Mouse (Mus musculus) heart, adult 2 months (tissue): ENCODE data around the gene Dgcr2. TPM values are rescaled to one million over a fixed set of nuclear protein-coding genes. Genes with fewer than 3 reads are reported as not detected.

Experiments used
- DNase-seq, 2 experiments: peaks; one replicate each; pipeline ENCODE4 v3.0.0; 2021
- H3K27ac ChIP-seq: fragments of 200-600 bp; 2 replicates; pipeline ENCODE4 v1.8.1; 2022
- H3K27me3 ChIP-seq: fragments of 200-500 bp; 2 replicates; pipeline ENCODE4 v1.6.1; 2012; ENCODE audit warnings: mild to moderate bottlenecking, low read length, inconsistent platforms, mixed read lengths; ENCODE audit not compliant: control insufficient read depth, insufficient read depth
- H3K36me3 ChIP-seq: fragments of 200-500 bp; 2 replicates; pipeline ENCODE4 v1.6.1; 2012; ENCODE audit warnings: low read length, inconsistent platforms; ENCODE audit not compliant: control insufficient read depth, insufficient read depth
- H3K4me1 ChIP-seq: fragments of 200-500 bp; 2 replicates; pipeline ENCODE4 v1.6.1; 2011; ENCODE audit warnings: low read length; ENCODE audit not compliant: control insufficient read depth, insufficient read depth
- H3K4me3 ChIP-seq: fragments of 200-600 bp; 2 replicates; pipeline ENCODE4 v1.8.1; 2022
- H3K79me2 ChIP-seq: fragments of 200-500 bp; replicated peaks from 2 replicates; pipeline ENCODE4 v1.6.1; 2012; ENCODE audit warnings: mild to moderate bottlenecking, inconsistent platforms, low read length, moderate library complexity, mixed read lengths; ENCODE audit not compliant: control insufficient read depth, insufficient read depth
- H3K9ac ChIP-seq: fragments of 200-500 bp; 2 replicates; pipeline ENCODE4 v1.6.1; 2012; ENCODE audit warnings: low read depth, mild to moderate bottlenecking, control low read depth, inconsistent platforms, low read length, mixed read lengths
- CTCF ChIP-seq: fragments of 200-600 bp; IDR thresholded peaks from 2 replicates; pipeline ENCODE4 v1.8.1; 2022; ENCODE audit warnings: antibody characterized with exemption, mild to moderate bottlenecking, moderate library complexity
- EP300 ChIP-seq: fragments of 200-500 bp; IDR thresholded peaks from 2 replicates; pipeline ENCODE4 v1.6.1; 2011; ENCODE audit warnings: low read depth, low read length, control low read depth; ENCODE audit not compliant: insufficient read depth
- POLR2A ChIP-seq: fragments of 200-500 bp; IDR thresholded peaks from 2 replicates; pipeline ENCODE4 v1.6.1; 2011; ENCODE audit warnings: mild to moderate bottlenecking, low read depth, low read length, control low read depth; ENCODE audit not compliant: insufficient read depth
- WGBS: fragments of 180-500 bp; shearing (Covaris S2); methylation state at CpG from one replicate; pipeline ENCODE4 v1.1.7; 2018; 5-methylcytosine and 5-hydroxymethylcytosine counted together
- intact Hi-C: fragments of 180-260 bp; cut with DNase I; formaldehyde crosslinking; loops from one replicate; pipeline ENCODE4 v1.15.1; 2025
- polyA plus RNA-seq: library from polyadenylated mRNA; depleted of rRNA; stranded (reverse); fragments of >200 nt; gene quantifications from 2 replicates; pipeline ENCODE4 v1.2.3, GENCODE M21; 2012
- total RNA-seq, 2 experiments: library from RNA; stranded (reverse); gene quantifications; 2 replicates each; pipeline ENCODE4 v1.2.3; 2021

Gene Dgcr2
- total and polyA plus RNA-seq, 3 experiments = 46.5 to 64.3 (median 55.7) TPM

DNA sequence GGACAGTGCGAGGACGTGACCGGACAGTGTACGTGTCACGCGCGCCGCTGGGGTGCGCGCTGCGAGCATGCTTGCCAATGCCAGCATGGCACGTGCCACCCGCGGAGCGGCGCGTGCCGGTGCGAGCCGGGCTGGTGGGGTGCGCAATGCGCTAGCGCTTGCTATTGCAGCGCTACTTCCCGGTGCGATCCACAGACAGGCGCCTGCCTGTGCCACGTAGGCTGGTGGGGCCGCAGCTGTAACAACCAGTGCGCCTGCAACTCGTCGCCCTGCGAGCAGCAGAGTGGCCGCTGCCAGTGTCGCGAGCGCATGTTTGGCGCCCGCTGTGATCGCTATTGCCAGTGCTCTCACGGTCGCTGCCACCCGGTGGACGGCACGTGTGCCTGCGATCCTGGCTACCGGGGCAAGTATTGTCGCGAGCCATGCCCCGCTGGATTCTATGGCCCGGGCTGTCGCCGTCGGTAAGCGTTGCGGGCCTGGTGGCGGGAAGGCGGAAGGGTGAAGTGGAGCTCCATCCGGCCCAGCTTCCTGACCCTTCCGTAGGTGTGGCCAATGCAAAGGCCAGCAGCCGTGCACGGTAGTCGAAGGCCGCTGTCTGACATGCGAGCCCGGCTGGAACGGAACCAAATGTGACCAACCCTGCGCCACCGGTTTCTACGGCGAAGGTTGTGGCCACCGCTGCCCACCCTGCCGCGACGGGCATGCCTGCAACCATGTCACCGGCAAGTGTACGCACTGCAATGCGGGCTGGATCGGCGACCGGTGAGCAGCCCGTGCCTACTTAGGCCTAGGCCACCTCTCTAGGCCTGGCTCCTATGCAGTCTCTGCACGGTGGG is 95.3 kb downstream of the Dgcr2 start:
- Histone ChIP-seq H3K36me3 (no peaks in the 10 kb centered on the region), H3K27me3 (peaks cover 14% of the 10 kb centered on the region), H3K4me3 (peak overlapping the region; percentile 47), H3K9ac (peak overlapping the region; percentile 45), H3K79me2 (no peaks in the 10 kb centered on the region), H3K4me1 (peaks cover 6% of the 10 kb centered on the region), H3K27ac (no peak overlapping the region)
- TF ChIP-seq EP300 (no peak), CTCF (peak; percentile 39)
- WGBS = 21% methylated on average over 83 of the region's 83 CpGs
- DNase-seq = peak; percentile 61 to 64
- intact Hi-C loops = loop anchor here (2.0 kb wide), 1 partner anchor 32 kb away; no protein-coding TSS in a partner anchor

DNA sequence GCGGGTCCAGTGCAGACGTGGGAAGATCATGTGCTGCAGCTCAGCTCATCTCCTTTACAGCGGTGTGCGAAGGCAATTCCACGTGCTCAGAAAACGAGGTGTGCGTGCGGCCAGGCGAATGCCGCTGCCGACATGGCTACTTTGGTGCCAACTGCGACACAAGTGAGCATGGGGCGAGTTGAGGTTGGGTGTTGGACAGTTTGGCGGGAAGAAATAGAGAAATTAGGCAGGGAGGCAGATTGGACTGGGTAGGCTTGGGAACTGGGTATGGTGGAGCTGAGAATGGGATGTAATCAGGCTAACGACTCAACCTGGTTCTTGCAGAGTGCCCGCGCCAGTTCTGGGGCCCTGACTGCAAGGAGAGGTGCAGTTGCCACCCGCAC is 95.9 kb downstream of the Dgcr2 start:
- peak overlapping the region; percentile 47 for H3K4me3 ChIP-seq
- TF ChIP-seq POLR2A (no peak), CTCF (no peak), EP300 (no peak)
- 43% methylated on average over 18 of the region's 18 CpGs for WGBS
- peak overlapping the region; percentile 42; the same call in 1 of the 2 replicates for H3K9ac ChIP-seq
- no peak overlapping the region for H3K27ac ChIP-seq
- DNase-seq = no peak
- H3K27me3 ChIP-seq = peaks cover 14% of the 10 kb centered on the region
- intact Hi-C loops = loop anchor here (2.0 kb wide), 1 partner anchor 32 kb away; no protein-coding TSS in a partner anchor
- H3K79me2 ChIP-seq = no peaks in the 10 kb centered on the region
- H3K36me3 ChIP-seq = no peaks in the 10 kb centered on the region
- H3K4me1 ChIP-seq = peaks cover 6% of the 10 kb centered on the region

- H3K9ac ChIP-seq = no peak overlapping the region
- intact Hi-C loops = loop anchor here (2.0 kb wide), 1 partner anchor 31 kb away; no protein-coding TSS in a partner anchor
- H3K4me1 ChIP-seq = peaks cover 6% of the 10 kb centered on the region
- H3K79me2 ChIP-seq = no peaks in the 10 kb centered on the region
- H3K27ac ChIP-seq = no peak overlapping the region
- H3K36me3 ChIP-seq = no peaks in the 10 kb centered on the region
- H3K27me3 ChIP-seq = peaks cover 15% of the 10 kb centered on the region
- TF ChIP-seq CTCF (no peak), EP300 (no peak), POLR2A (no peak)
- 32% methylated on average over 7 of the region's 7 CpGs for WGBS
- H3K4me3 ChIP-seq = no peak overlapping the region
- DNase-seq = no peak
Observed at GRCm38 (mm10) chr16:17801777-17802455, 96.4 kb downstream of the Dgcr2 start.

DNA sequence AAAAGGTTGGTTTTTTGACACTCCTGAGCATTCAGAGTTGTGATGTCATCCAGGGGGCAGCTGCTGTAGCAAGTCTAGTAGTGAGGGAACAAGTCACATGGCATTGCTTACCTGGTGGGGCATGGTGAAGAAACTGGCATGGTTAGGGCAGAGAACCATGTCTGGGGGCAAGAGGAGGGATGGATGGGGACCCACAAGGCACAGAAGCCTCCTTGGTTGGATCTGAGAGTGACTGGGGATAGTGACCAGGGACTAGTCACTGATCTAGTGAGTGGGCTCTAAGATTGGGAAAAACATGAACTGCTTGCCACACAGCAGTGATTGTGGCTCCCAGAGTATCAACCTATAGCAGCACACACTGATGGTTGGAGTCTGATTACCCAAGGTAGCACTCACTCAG is 98.8 kb downstream of the Dgcr2 start:
- H3K27me3 ChIP-seq = peaks cover 12% of the 10 kb centered on the region
- TF ChIP-seq CTCF = no peak
- TF ChIP-seq EP300 = no peak
- TF ChIP-seq POLR2A = no peak
- no peak overlapping the region for H3K4me3 ChIP-seq
- peaks cover 6% of the 10 kb centered on the region for H3K4me1 ChIP-seq
- H3K79me2 ChIP-seq = no peaks in the 10 kb centered on the region
- DNase-seq = no peak
- no peak overlapping the region for H3K27ac ChIP-seq
- intact Hi-C loops = loop anchor here (5.0 kb wide), 1 partner anchor 37 kb away; no protein-coding TSS in a partner anchor
- H3K9ac ChIP-seq = no peak overlapping the region
- H3K36me3 ChIP-seq = no peaks in the 10 kb centered on the region

DNA sequence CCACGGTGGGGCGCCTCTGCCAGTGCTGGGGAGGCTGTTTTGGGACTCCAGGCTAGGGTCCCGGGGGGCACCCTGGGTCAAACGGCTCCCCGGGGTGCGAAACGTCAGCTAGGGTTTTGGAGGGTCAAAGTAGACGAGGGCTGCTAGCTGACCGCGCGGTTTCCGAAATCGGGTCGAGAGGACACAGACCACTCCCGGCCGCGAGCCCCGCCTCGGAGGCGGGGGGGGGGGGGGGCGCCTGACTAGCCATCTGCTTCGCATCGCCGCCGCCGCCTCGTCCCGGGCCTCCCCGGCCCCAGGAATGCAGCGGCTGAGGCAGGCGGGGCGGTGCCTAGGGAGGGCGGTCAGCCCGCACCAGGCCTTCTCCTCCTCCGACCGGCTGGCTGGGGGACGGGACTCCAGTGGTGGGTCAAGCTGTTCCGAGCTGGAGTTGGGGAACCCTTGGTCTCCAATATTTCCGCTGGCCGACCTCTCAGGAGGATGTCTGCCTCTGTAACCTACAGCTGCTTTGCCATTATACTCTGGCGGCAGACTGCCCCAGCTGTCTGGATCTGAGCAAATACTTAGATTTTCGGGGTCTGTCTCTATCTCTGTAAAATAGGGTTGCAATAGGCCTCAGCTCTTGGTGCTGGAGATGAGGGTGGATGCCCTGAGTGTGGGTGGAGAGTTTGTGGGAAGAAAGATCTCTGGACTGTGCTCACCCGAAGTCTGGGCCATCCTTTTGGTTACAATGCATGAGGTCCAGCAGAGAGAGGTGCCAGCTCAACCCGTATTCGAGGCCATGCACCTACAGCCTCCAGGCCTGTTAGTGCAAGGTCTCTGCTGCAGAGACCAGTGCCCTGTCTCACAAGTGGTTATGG is 99.8 kb downstream of the Dgcr2 start:
- H3K27ac ChIP-seq = peak overlapping the region; percentile 81
- no peaks in the 10 kb centered on the region for H3K36me3 ChIP-seq
- WGBS = 18% methylated on average over 33 of the region's 45 CpGs
- intact Hi-C loops = loop anchor here (5.0 kb wide), 1 partner anchor 36 kb away; no protein-coding TSS in a partner anchor
- H3K4me3 ChIP-seq = peak overlapping the region; percentile 59
- no peaks in the 10 kb centered on the region for H3K79me2 ChIP-seq
- DNase-seq = peak; percentile 77 to 82
- peaks cover 5% of the 10 kb centered on the region for H3K4me1 ChIP-seq
- peak overlapping the region; percentile 85 for H3K9ac ChIP-seq
- TF ChIP-seq CTCF (no peak), EP300 (no peak), POLR2A (no peak)
- peaks cover 12% of the 10 kb centered on the region for H3K27me3 ChIP-seq
